Mouse (Mus musculus): ENCODE measurements around the gene A630023A22Rik.

The A630023A22Rik gene

GRCm38 (mm10) chr14:34086806-34087205 is 15.7 kb downstream of the A630023A22Rik start:
- DNase-seq (ENCODE audit: low spot score), result no peak

- no peak for DNase-seq (ENCODE audit: low spot score)
Measured at GRCm38 (mm10) chr14:34085731-34086130, 16.8 kb downstream of the A630023A22Rik start, which contains the start of gene Anxa8. Anxa8 (plus strand) TSS chr14:34085981.

GRCm38 (mm10) chr14:34080321-34080997 is 22.1 kb downstream of the A630023A22Rik start:
- peak; percentile 95 for DNase-seq (ENCODE audit: low spot score)

GRCm38 (mm10) chr14:34078293-34078692 is 24.3 kb downstream of the A630023A22Rik start:
- no peak for DNase-seq (ENCODE audit: low spot score)

- DNase-seq (ENCODE audit: low spot score), result peak; percentile 4
Measured at GRCm38 (mm10) chr14:34077222-34077621, 25.3 kb downstream of the A630023A22Rik start.

GRCm38 (mm10) chr14:34075346-34075745 is 27.2 kb downstream of the A630023A22Rik start:
- no peak for DNase-seq (ENCODE audit: low spot score)

GRCm38 (mm10) chr14:34071665-34072064 is 30.9 kb downstream of the A630023A22Rik start:
- peak; percentile 12 for DNase-seq (ENCODE audit: low spot score)

- DNase-seq (ENCODE audit: low spot score), result no peak
Measured at GRCm38 (mm10) chr14:34052516-34052915, 50.0 kb downstream of the A630023A22Rik start, which contains the start of gene Antxrl. Antxrl (plus strand) TSS chr14:34052707.

GRCm38 (mm10) chr14:34050101-34050779 is 52.3 kb downstream of the A630023A22Rik start:
- no peak for DNase-seq (ENCODE audit: low spot score)

- no peak for DNase-seq (ENCODE audit: low spot score)
Measured at GRCm38 (mm10) chr14:34043341-34043740, 59.2 kb downstream of the A630023A22Rik start.

- no peak for DNase-seq (ENCODE audit: low spot score)
Measured at GRCm38 (mm10) chr14:34041241-34041640, 61.3 kb downstream of the A630023A22Rik start.

- DNase-seq (ENCODE audit: low spot score), result no peak
Measured at GRCm38 (mm10) chr14:34033841-34034610, 68.5 kb downstream of the A630023A22Rik start.

- no peak for DNase-seq (ENCODE audit: low spot score)
Measured at GRCm38 (mm10) chr14:34026710-34027109, 75.8 kb downstream of the A630023A22Rik start.

GRCm38 (mm10) chr14:34016938-34017337 is 85.6 kb downstream of the A630023A22Rik start:
- DNase-seq (ENCODE audit: low spot score), result no peak

- DNase-seq (ENCODE audit: low spot score), result no peak
Measured at GRCm38 (mm10) chr14:34016381-34016780, 86.2 kb downstream of the A630023A22Rik start, which contains the start of gene Gm5460. Gm5460 (plus strand) TSS chr14:34016758.

GRCm38 (mm10) chr14:34015063-34015462 is 87.5 kb downstream of the A630023A22Rik start, which contains the start of gene Gm30083:
Gm30083 (minus strand) TSS chr14:34015182.
- DNase-seq (ENCODE audit: low spot score), result no peak

- no peak for DNase-seq (ENCODE audit: low spot score)
Measured at GRCm38 (mm10) chr14:34002358-34002757, 100.2 kb downstream of the A630023A22Rik start.

- DNase-seq (ENCODE audit: low spot score), result no peak
Measured at GRCm38 (mm10) chr14:34001445-34001844, 101.1 kb downstream of the A630023A22Rik start.
